Mouse (Mus musculus) megakaryocyte, adult 5-6 weeks (primary cell): ENCODE measurements at regions not wholly inside any gene's neighbourhood (a gene's known extent, or its start where the extent isn't known, plus 50 kb on each side); places are given as distances from the start of the nearest gene placed in this dataset.

Experiments used
- ATAC-seq: 2 replicates; pipeline ENCODE4 v1.8.0; 2016; ENCODE audit warnings: mild to moderate bottlenecking, inconsistent platforms; ENCODE audit not compliant: poor library complexity, severe bottlenecking

- ATAC-seq, result no peak
Measured at GRCm38 (mm10) chr8:56476158-56476557, 74.7 kb downstream of the Cep44 start.

- ATAC-seq, result no peak
Measured at GRCm38 (mm10) chr8:56475138-56475537, 75.7 kb downstream of the Cep44 start.

- ATAC-seq, result 0 out of 2 replicates have a peak, but pooled peaks have one; percentile 21
Measured at GRCm38 (mm10) chr8:56474335-56474734, 76.5 kb downstream of the Cep44 start.

GRCm38 (mm10) chr8:56465091-56465490 is 85.8 kb downstream of the Cep44 start:
- no peak for ATAC-seq

GRCm38 (mm10) chr8:56450982-56451381 is 99.9 kb downstream of the Cep44 start:
- no peak for ATAC-seq

GRCm38 (mm10) chr8:56443676-56444075 is 107.2 kb downstream of the Cep44 start:
- ATAC-seq, result no peak

GRCm38 (mm10) chr8:56439417-56439816 is 111.4 kb downstream of the Cep44 start:
- ATAC-seq, result peak; percentile 98

- no peak for ATAC-seq
Measured at GRCm38 (mm10) chr8:56434826-56435225, 116.0 kb downstream of the Cep44 start.

- peak; percentile 82 for ATAC-seq
Measured at GRCm38 (mm10) chr8:56412026-56412425, 117.6 kb downstream of the Hpgd start.

GRCm38 (mm10) chr8:56410412-56410811 is 116.0 kb downstream of the Hpgd start:
- no peak for ATAC-seq

- no peak for ATAC-seq
Measured at GRCm38 (mm10) chr8:56407267-56407666, 112.9 kb downstream of the Hpgd start.

- no peak for ATAC-seq
Measured at GRCm38 (mm10) chr8:56406317-56406716, 111.9 kb downstream of the Hpgd start.

GRCm38 (mm10) chr8:56397611-56398010 is 103.2 kb downstream of the Hpgd start:
- no peak for ATAC-seq

- ATAC-seq, result no peak
Measured at GRCm38 (mm10) chr8:56396352-56396751, 102.0 kb downstream of the Hpgd start.

GRCm38 (mm10) chr8:56392626-56393025 is 98.2 kb downstream of the Hpgd start:
- ATAC-seq, result no peak

GRCm38 (mm10) chr8:56392158-56392557 is 97.8 kb downstream of the Hpgd start:
- no peak for ATAC-seq
